Mouse (Mus musculus) urinary bladder, postnatal 10 days (tissue): Measurements from ENCODE around the gene Nkg7.
"Not testable (repeated sequence)": the region's sequence is repeated elsewhere in the genome, so short reads cannot be mapped to it uniquely, and the experiment has no call there.

Source experiments
- DNase-seq: peaks from one replicate; pipeline ENCODE4 v3.0.0; 2022; ENCODE audit warnings: low spot score

Gene Nkg7

GRCm38 (mm10) chr7:43436341-43437255 is at the start of gene Nkg7:
Gene Nkg7 (plus strand): TSS chr7:43437073.
- DNase-seq: no peak

- no peak for DNase-seq
Observed at GRCm38 (mm10) chr7:43392349-43393121, 44.3 kb upstream of the Nkg7 start.

- DNase-seq: no peak
Observed at GRCm38 (mm10) chr7:43399501-43399900, 37.4 kb upstream of the Nkg7 start.

- no peak for DNase-seq
Observed at GRCm38 (mm10) chr7:43402718-43403117, 34.2 kb upstream of the Nkg7 start.

GRCm38 (mm10) chr7:43407573-43407972 is 29.3 kb upstream of the Nkg7 start:
- DNase-seq: no peak

GRCm38 (mm10) chr7:43408131-43408553 is 28.7 kb upstream of the Nkg7 start, which contains the start of gene Siglecg:
Gene Siglecg (plus strand): TSS chr7:43408204.
- DNase-seq: no peak

GRCm38 (mm10) chr7:43409084-43409483 is 27.8 kb upstream of the Nkg7 start:
- no peak for DNase-seq

- not testable (repeated sequence) for DNase-seq
Observed at GRCm38 (mm10) chr7:43411724-43412123, 25.1 kb upstream of the Nkg7 start.

GRCm38 (mm10) chr7:43417298-43417697 is 19.6 kb upstream of the Nkg7 start:
- no peak for DNase-seq

GRCm38 (mm10) chr7:43422995-43423617 is 13.8 kb upstream of the Nkg7 start:
- peak; percentile 52 for DNase-seq

- DNase-seq: no peak
Observed at GRCm38 (mm10) chr7:43423991-43424625, 12.8 kb upstream of the Nkg7 start.

- DNase-seq: no peak
Observed at GRCm38 (mm10) chr7:43427406-43427805, 9.5 kb upstream of the Nkg7 start, which contains the start of gene Lim2. Gene Lim2 (plus strand): TSS chr7:43427670.

- DNase-seq: no peak
Observed at GRCm38 (mm10) chr7:43429500-43429899, 7.4 kb upstream of the Nkg7 start.

GRCm38 (mm10) chr7:43432891-43433290 is 4.0 kb upstream of the Nkg7 start:
- no peak for DNase-seq

GRCm38 (mm10) chr7:43434676-43435075 is 2.2 kb upstream of the Nkg7 start:
- no peak for DNase-seq

GRCm38 (mm10) chr7:43438611-43439010 is 1.7 kb downstream of the Nkg7 start:
- no peak for DNase-seq

- DNase-seq: no peak
Observed at GRCm38 (mm10) chr7:43440482-43440881, 3.6 kb downstream of the Nkg7 start, which contains the start of gene Cldnd2. Gene Cldnd2 (plus strand): TSS chr7:43440782.

GRCm38 (mm10) chr7:43441071-43441470 is 4.2 kb downstream of the Nkg7 start:
- no peak for DNase-seq

GRCm38 (mm10) chr7:43442684-43443083 is 5.8 kb downstream of the Nkg7 start:
- DNase-seq: no peak

- DNase-seq: peak; percentile 25
Observed at GRCm38 (mm10) chr7:43443126-43443916, 6.4 kb downstream of the Nkg7 start.

GRCm38 (mm10) chr7:43443917-43444293 is 7.0 kb downstream of the Nkg7 start, which contains the start of the genes Etfb and Gm45233:
Gene Etfb (plus strand): TSS chr7:43444083.
Gene Gm45233 (plus strand): TSS chr7:43444128.
- peak; percentile 75 for DNase-seq
